In the genomic region with DNA sequence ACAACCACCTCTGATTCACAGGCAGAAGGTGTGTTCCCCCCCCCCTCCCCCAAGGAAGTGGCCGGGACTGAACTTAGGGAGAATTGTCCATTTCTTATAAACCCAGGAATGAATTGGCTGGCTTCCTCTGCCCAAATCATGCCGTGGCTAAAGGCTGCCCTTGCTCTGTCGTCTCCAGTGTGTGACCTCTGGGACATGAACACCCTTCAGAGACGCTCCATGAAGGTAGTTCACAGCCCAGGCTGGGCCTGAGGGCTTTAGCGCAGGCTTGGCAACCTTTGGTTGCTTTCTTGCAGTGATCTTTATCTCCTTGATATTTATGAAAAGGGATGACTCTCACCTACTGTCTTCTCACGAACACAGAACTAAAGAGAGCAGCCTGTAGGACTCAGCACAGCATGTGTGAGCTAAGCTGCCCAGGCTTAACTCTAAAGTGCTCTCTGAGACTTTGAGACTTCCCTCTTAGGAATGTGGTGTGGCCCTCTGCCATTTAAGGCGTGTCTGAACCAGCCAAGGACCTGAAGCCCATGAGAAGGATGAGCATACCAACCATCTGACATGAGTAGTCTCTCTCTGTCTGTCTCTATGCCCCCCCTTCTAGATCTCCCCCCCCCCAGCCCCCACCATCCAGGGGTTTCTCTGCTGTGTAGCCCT, we compare ENCODE assay signal across 8 mouse cellular contexts. TPM values are rescaled to one million over a fixed set of nuclear protein-coding genes. Genes with fewer than 3 reads are reported as not detected.
DNase-seq lines count a peak whose midpoint lies in the region; ATAC-seq and TF ChIP-seq lines count a peak whose summit lies in the region.

No protein-coding gene starts in this region.

- intact Hi-C loops in heart, postnatal 36 days (cut with DNase I) = loop anchor here (5.0 kb wide), 1 partner anchor 86 kb away; the partner anchor contains the start of genes Polr3c and Rnf115

- H3K4me3 ChIP-seq in heart, embryonic 11.5 days (ENCODE audit: low read depth, low read length) = 0 out of 2 replicates have a peak overlapping the region, but pooled peaks have one; percentile 10
- 0 out of 2 replicates have a peak overlapping the region, but pooled peaks have one; percentile 10 for H3K4me3 ChIP-seq in E14TG2a.4 (replicated peaks; ENCODE audit: low read length)
- H3K4me3 ChIP-seq in lung, postnatal 0 days (ENCODE audit: low read depth, low read length) = no peak overlapping the region
- no peak overlapping the region for H3K4me3 ChIP-seq in forebrain, embryonic 14.5 days (ENCODE audit: low read depth, low read length)

- H3K27ac ChIP-seq in heart, embryonic 11.5 days (ENCODE audit: low read depth, low read length) = no peak overlapping the region
- no peak overlapping the region for H3K27ac ChIP-seq in lung, postnatal 0 days (ENCODE audit: low read length)
- no peak overlapping the region for H3K27ac ChIP-seq in forebrain, embryonic 14.5 days (ENCODE audit: low read depth, low read length)

- H3K36me3 ChIP-seq in heart, embryonic 11.5 days (ENCODE audit: control insufficient read depth, insufficient read depth, low read length) = no peaks in the 10 kb centered on the region
- no peaks in the 10 kb centered on the region for H3K36me3 ChIP-seq in E14TG2a.4 (ENCODE audit: insufficient read depth, low read length)
- no peaks in the 10 kb centered on the region for H3K36me3 ChIP-seq in lung, postnatal 0 days (ENCODE audit: insufficient read depth, low read length)
- no peaks in the 10 kb centered on the region for H3K36me3 ChIP-seq in forebrain, embryonic 14.5 days (ENCODE audit: control insufficient read depth, insufficient read depth, low read length)

- H3K4me2 ChIP-seq in heart, embryonic 11.5 days = peak overlapping the region; percentile 53
- H3K4me2 ChIP-seq in lung, postnatal 0 days (replicated peaks; ENCODE audit: low read depth, low read length) = peak overlapping the region; percentile 46
- no peak overlapping the region for H3K4me2 ChIP-seq in forebrain, embryonic 14.5 days (ENCODE audit: low read length)

- H3K4me1 ChIP-seq in heart, embryonic 11.5 days (ENCODE audit: control insufficient read depth, insufficient read depth, low read length) = peaks cover 8% of the 10 kb centered on the region
- H3K4me1 ChIP-seq in E14TG2a.4 (replicated peaks; ENCODE audit: low read depth, low read length) = peaks cover 44% of the 10 kb centered on the region
- H3K4me1 ChIP-seq in lung, postnatal 0 days (ENCODE audit: insufficient read depth, low read depth, low read length) = peaks cover 7% of the 10 kb centered on the region; the same call in 1 of the 2 replicates
- H3K4me1 ChIP-seq in forebrain, embryonic 14.5 days (ENCODE audit: control insufficient read depth, insufficient read depth, low read length) = no peaks in the 10 kb centered on the region

- no peak for ATAC-seq in heart, embryonic 11.5 days (replicated peaks; ENCODE audit: insufficient number of reproducible peaks, low FRiP score, low TSS enrichment)
- peak; percentile 73 for ATAC-seq in lung, postnatal 0 days
- no peak for ATAC-seq in forebrain, embryonic 14.5 days

- no peaks in the 10 kb centered on the region for H3K9me3 ChIP-seq in heart, embryonic 11.5 days (replicated peaks; ENCODE audit: control insufficient read depth, low read length)
- peaks cover 2% of the 10 kb centered on the region for H3K9me3 ChIP-seq in E14TG2a.4 (ENCODE audit: low read length)
- H3K9me3 ChIP-seq in lung, postnatal 0 days (ENCODE audit: low read length) = no peaks in the 10 kb centered on the region
- no peaks in the 10 kb centered on the region for H3K9me3 ChIP-seq in forebrain, embryonic 14.5 days (replicated peaks; ENCODE audit: control insufficient read depth, low read length)

- peaks cover 2% of the 10 kb centered on the region; the same call in 1 of the 2 replicates for H3K27me3 ChIP-seq in heart, embryonic 11.5 days (ENCODE audit: control insufficient read depth, insufficient read depth, low read length)
- no peaks in the 10 kb centered on the region for H3K27me3 ChIP-seq in E14TG2a.4 (ENCODE audit: insufficient read depth, low read length)
- H3K27me3 ChIP-seq in lung, postnatal 0 days (replicated peaks; ENCODE audit: insufficient read depth, low read length) = no peaks in the 10 kb centered on the region
- no peaks in the 10 kb centered on the region for H3K27me3 ChIP-seq in forebrain, embryonic 14.5 days (replicated peaks; ENCODE audit: control insufficient read depth, insufficient read depth, low read length)

- no peak for TF ChIP-seq EP300 in lung, postnatal 0 days (IDR thresholded peaks at IDR 0.05)

- H3K9ac ChIP-seq in heart, embryonic 11.5 days (ENCODE audit: low read depth, low read length) = 0 out of 2 replicates have a peak overlapping the region, but pooled peaks have one; percentile 3
- H3K9ac ChIP-seq in lung, postnatal 0 days (replicated peaks; ENCODE audit: low read depth) = no peak overlapping the region
- H3K9ac ChIP-seq in forebrain, embryonic 14.5 days (ENCODE audit: low read length) = no peak overlapping the region

- DNase-seq in heart, postnatal 36 days = no peak
- DNase-seq in kidney, adult 8-10 months = peak; percentile 77 to 86
- DNase-seq in lung, postnatal 0 days (ENCODE audit: low spot score) = peak; percentile 62
- DNase-seq in forebrain, embryonic 14.5 days (ENCODE audit: low spot score) = no peak
- no peak for DNase-seq in right cerebral cortex, postnatal 4 days
- no peak for DNase-seq in cerebellum, postnatal 4 days (ENCODE audit: low spot score in 2 of 2)

- TF ChIP-seq CTCF in E14TG2a.4 (conservative IDR thresholded peaks at IDR 0.05; ENCODE audit: low read length) = no peak
- TF ChIP-seq CTCF in lung, postnatal 0 days (IDR thresholded peaks at IDR 0.05) = no peak

- WGBS in heart, embryonic 11.5 days (ENCODE audit: insufficient replicate concordance) = 33% methylated on average over 7 of the region's 7 CpGs
- WGBS in lung, postnatal 0 days = 29% methylated on average over 7 of the region's 7 CpGs
- WGBS in forebrain, embryonic 14.5 days = 67% methylated on average over 7 of the region's 7 CpGs

RNA-seq across cellular contexts. Expression of gene Pdzk1, which starts 15.4 kb away (rescaled TPM):
- polyA plus RNA-seq in heart, embryonic 11.5 days (2014; fragmentation: Nextera tagmentation; extraction: Ambion mirVana) = 0.10 TPM in 1 of 2 replicates, not detected in the other
- not detected for total RNA-seq in heart, postnatal 36 days (2021)
- 0.06 and 0.17 TPM in 2 replicates for polyA plus RNA-seq in lung, postnatal 0 days (2015; fragmentation: Nextera tagmentation; extraction: Ambion mirVana)
- polyA plus RNA-seq in forebrain, embryonic 14.5 days (2014; fragmentation: Nextera tagmentation; extraction: Ambion mirVana) = 0.28 TPM in 1 of 2 replicates, not detected in the other

RNA-seq across cellular contexts. Expression of gene Cd160, which starts 15.4 kb away (rescaled TPM):
- 0.14 TPM in 1 of 2 replicates, not detected in the other for polyA plus RNA-seq in heart, embryonic 11.5 days (2014; fragmentation: Nextera tagmentation; extraction: Ambion mirVana)
- total RNA-seq in heart, postnatal 36 days (2021) = not detected
- 0.39 and 0.42 TPM in 2 replicates for polyA plus RNA-seq in lung, postnatal 0 days (2015; fragmentation: Nextera tagmentation; extraction: Ambion mirVana)
- 0.18 and 0.40 TPM in 2 replicates for polyA plus RNA-seq in forebrain, embryonic 14.5 days (2014; fragmentation: Nextera tagmentation; extraction: Ambion mirVana)

Comparison
In these comparisons a context has a peak if more than half of its experiments do, and no peak if none do; other contexts are left out.
1. H3K4me3 ChIP-seq: peak in heart, embryonic 11.5 days (single experiment) and E14TG2a.4 (single experiment); none in lung, postnatal 0 days (single experiment) and forebrain, embryonic 14.5 days (single experiment).
2. DNase-seq: peak in kidney, adult 8-10 months (2 of 2) and lung, postnatal 0 days (single experiment); none in heart, postnatal 36 days (0 of 2), forebrain, embryonic 14.5 days (single experiment), right cerebral cortex, postnatal 4 days (single experiment) and cerebellum, postnatal 4 days (0 of 2).